Mouse (Mus musculus): ENCODE results near the gene Pygb.

The Pygb gene

DNA sequence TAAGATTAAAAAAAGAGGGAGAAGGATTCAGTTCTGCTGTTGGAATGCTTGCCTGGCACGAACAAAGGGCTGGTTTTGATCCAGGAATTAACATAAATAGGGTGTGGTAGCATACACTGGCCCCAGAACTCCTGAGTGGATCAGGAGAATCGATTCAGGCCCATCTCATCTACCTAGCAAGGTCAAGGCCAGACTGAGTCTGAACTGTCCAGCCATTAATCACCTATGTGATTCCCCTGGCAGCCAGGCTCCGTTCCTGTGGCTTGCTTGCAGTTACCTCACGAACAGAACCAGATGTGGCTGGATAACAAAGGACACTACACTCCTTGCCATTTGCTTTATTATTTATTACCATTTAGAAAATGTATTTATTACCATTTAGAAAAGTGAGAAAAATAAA lies 6.8 kb downstream of the Pygb start:
- DNase-seq (ENCODE audit: low read depth, low spot score): peak; percentile 27

DNA sequence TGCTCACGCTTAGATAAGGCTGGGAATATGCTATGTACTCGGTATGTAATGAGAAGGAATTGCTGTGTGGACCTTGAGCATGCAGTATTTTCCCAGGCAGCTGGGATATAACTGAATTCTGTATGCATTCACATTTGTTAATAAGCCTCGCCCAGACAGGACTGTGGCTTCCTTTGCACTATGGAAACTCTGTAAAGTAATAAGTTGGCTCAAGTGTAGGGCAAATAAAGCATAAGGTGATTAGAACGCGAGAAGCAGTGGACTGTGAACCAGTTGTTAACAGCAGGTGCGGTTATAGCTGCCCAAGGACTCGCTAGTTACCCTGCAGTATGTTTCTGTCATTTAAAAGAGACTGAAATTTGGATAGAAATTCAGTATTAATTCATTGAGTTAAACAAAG lies 11.5 kb downstream of the Pygb start:
- no peak for DNase-seq (ENCODE audit: low read depth, low spot score)

DNA sequence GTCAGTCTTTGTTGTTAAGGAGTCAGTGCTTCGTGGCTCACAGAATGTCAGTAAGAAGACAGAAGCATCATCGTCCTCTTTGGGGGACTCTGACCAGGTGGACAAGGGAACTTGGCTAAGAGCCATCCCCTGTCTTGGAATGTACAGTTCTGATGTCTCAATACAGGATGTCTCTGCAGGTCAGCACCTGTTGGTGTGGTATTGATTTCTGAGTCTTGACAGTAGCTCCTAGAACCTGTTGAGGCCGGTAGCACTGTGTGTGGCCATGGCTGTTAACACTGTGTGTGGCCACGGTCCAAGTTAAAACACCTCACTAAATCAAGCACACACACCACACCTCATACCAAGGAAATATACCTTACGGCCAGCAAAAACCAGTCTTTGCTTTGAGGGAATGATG lies 14.1 kb downstream of the Pygb start:
- DNase-seq (ENCODE audit: low read depth, low spot score): no peak

DNA sequence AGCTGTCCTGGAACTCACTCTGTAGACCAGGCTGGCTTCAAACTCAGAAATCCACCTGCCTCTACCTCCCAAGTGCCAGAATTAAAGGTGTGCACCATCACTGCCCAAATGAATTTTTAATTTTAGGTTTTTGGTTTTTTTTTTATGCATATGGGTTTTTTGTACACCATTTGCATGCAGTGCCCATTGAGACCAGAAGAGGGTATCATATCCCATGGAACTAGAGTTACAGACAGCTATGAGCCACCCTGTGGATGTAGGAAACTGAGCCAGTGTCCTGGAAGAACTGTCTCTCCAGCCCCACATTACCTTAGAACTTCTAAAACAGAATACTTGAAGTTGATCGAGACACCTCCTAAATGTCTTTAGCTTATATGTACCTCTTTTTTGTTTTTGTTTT lies 16.5 kb downstream of the Pygb start:
- peak; percentile 19 for DNase-seq (ENCODE audit: low read depth, low spot score)

DNA sequence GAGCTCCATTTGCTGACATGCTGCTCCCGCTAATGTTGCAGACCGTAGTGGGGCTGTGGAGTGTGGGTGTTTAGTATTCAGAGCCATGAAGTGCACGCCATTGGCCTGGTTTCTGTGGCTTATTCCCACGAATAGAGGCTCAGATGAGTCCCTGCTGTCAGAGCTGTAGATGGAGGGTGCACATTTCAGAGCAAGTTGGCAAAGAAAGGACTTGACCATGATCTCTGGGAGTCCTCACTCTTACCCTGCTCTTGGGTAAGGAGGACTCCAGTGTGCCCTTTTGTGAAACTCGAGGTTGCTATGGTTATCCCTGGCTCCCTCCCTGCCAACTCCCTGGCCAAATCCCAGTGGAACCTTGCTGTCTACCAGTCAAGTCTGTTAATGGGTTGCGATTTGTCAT lies 21.8 kb downstream of the Pygb start:
- no peak for DNase-seq (ENCODE audit: low read depth, low spot score)

DNA sequence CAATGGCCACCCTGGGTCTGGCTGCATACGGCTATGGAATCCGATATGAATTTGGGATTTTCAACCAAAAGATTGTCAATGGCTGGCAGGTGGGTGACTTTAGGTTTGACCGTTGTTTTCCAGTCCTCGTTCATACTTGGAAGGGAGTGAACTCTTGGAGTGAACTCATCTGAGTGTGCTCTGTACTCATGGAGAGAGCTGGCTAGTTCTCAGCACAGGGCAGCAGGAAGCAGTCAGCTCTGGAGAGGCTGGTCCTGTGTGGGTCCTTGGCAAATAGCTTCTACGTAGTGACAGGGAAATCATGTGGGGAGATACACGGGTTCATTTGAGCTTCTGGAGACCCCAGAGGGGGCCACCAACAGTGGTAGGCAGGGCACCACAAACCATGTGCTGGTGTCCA lies 22.3 kb downstream of the Pygb start:
- no peak for DNase-seq (ENCODE audit: low read depth, low spot score)

DNA sequence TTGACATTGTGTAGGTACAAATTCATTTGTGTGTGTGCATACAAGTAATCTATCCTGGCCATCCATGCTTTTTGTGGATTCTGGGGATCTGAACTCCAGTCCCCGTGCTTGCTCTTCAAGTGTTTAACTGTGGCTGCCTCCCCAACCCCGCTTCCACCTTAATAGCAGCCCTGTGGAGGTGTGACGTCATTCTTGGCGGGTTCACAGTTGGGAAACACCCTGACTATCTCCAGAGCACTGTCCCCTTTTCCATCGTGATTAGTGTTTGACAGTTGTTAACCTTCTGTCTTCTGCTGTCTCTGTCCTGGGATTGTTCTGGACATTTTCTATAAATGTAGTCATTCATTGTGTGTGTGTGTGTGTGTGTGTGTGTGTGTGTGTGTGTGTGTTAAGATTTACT lies 24.1 kb downstream of the Pygb start:
- no peak for DNase-seq (ENCODE audit: low read depth, low spot score)

DNA sequence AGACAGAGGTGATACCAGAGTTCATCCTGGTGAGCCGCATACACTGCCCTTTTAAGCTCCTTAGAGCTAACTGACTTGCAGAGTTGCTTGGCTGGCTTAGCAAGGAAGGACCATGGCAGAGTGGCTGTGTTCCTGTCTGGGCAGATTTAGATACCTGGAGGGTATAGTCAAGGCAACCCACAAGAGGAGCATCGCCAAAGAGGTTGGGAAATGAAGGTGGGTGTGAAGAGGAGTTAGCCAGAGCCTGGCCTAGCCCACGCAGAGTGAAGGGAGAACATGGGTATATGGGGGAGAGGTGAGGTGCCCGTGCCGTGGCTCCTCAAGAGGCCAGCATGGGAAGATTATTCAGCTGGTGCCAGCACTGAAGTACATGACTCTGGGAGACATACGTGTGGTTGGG lies 26.3 kb downstream of the Pygb start:
- DNase-seq (ENCODE audit: low read depth, low spot score): no peak

DNA sequence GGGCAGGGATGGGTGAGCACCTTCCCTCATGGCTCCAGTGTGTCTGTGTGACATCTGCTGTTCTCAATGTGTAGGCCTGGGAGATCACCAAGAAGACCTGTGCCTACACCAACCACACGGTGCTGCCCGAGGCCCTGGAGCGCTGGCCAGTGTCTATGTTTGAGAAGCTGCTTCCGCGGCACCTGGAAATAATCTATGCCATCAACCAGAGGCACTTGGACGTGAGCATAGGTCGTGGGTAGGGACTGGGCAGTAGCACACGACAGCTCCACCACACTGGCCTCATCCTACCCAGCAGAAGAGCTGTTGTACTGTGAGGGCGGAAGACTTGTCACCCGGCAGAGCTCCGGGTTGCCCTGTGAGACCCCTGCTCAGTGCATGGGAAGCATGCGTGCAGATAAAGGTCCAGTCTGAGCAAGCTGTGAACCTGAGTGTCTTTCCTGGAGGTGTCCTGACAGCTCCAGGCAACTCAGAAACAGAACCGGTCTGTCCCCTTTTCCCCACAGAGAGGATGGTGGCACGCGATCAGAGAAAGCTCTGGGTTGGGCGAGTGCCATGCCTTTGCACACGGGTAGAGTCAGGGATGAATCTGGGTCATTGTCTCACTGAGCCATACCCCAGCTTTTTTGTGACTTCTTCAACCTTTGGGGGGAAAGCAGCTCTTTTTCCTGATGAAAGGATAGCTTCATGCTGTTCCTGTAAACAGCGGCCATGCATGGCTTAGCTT lies 30.3 kb downstream of the Pygb start:
- DNase-seq (ENCODE audit: low read depth, low spot score): no peak

DNA sequence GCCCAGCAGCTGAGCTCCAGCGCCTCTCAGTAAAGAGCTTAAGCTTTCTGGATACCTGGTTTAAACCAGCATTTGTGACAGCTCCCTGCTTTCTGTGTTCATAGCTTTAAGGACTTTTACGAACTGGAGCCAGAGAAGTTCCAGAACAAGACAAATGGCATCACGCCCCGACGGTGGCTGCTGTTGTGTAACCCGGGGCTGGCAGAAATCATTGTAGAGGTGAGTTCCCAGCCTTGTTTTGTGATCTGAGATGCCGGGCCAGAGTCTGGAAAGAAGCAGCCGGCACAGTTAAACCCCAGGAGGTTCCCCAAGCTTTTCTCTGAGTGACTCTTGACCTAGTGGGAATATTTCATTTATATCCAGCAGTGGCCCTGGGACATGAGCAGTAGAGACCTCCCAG lies 32.2 kb downstream of the Pygb start:
- no peak for DNase-seq (ENCODE audit: low read depth, low spot score)

DNA sequence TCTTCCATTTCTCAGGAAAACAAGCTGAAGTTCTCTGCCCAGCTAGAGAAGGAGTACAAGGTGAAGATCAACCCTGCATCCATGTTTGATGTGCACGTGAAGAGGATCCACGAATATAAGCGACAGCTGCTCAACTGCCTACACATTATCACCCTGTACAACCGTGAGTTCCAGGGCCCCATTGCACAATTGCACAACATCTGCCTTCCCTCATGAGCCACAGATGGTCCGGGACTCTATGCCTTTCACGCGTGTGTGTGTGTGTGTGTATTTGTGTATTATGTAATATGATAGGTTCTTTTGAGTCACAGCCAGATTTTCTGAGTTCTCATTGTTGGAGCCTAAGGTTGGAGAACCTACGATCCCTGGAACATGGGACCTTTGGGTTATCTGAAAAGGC lies 34.2 kb downstream of the Pygb start:
- DNase-seq (ENCODE audit: low read depth, low spot score): no peak

DNA sequence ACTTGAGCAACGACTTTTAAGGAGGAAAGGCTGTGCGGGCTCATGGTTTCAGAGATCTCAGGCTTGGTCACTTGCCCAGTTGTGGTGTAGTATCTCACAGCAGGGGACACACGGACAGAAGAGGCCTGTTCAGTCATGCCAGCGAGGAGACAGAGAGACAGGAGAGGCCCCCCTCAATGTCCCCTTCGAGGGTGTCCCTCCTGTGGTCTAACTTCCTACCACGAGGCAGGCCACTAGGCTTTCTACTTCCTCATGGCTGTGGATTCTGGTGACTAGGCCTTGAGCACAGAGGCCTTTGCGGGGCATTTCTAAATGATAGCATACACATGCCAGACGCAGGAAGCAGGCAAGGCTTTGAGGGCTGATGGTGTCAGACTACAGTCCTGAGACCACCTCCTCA lies 36.5 kb downstream of the Pygb start:
- no peak for DNase-seq (ENCODE audit: low read depth, low spot score)

DNA sequence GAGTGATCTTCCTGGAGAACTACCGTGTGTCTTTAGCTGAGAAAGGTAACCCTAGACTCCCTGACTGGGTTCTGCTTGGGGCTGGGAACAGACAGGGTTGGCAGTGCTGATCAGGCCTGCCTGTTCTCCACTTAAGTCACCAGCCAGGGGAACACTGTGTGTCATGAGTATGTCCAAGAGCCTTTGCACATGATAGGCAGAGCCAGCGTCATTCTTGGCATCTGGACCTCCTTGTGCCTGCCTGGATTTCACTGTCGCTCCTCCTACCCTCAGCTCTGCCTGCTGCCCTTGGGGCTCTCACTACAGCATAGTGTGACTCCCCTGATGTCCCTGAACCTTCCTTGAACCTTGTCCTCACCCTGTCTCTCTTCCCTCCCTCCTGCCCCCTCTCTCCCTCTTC lies 39.9 kb downstream of the Pygb start:
- DNase-seq (ENCODE audit: low read depth, low spot score): no peak

DNA sequence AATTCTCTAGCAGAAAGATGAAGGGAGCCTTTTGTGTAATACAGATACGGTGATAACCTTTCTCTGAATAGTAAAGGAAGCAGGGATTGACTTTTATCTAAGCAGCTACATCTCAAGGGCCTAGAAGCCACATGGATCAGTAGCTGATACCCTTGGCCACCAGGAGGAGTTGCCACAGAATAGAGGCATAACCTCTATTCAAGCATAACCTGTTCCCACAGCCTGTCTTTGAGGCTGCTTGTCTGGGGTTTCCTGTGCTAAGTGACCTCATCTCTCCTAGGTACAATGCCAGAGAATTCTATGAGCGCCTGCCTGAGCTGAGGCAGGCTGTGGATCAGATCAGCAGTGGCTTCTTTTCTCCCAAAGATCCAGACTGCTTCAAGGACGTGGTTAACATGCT lies 41.6 kb downstream of the Pygb start:
- DNase-seq (ENCODE audit: low read depth, low spot score): no peak

DNA sequence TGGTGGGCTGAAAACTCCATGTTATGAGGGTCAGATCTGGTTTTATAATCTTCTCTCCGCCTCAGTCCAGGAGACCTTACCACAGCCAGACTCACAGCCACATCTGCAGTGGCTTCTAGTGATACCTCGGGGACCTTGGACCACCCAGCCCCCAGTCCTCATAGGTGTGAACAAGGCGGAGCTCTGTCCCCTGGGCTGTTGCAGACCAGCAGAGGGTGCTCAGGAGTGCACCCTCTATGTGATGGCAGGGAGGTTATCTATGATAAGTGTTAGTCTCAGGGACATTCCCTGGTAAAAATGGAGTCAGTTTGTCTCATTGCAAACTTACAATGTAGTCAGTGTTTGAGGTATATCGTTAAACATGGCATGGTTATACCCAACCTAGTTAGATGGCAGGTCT lies 42.1 kb downstream of the Pygb start:
- no peak for DNase-seq (ENCODE audit: low read depth, low spot score)

DNA sequence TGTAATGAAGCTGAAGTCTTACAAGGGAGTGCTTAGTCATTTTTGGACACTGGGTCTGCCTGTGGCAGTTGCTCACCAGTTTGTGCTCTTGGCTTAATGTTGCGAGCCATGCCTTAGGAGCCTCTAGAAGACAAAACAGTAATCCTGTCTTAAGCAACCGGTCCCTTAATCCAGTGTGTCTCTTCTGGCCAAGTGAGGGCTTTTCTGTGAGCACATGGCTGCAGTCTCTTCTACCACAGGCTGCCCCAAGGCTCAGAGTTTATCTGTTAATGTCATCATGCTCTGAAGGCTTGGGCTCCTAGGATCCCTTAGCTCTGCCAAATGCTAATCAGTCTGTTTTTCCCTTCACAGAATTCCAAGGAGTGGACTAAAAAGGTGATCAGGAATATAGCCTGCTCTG lies 43.5 kb downstream of the Pygb start:
- DNase-seq (ENCODE audit: low read depth, low spot score): no peak

DNA sequence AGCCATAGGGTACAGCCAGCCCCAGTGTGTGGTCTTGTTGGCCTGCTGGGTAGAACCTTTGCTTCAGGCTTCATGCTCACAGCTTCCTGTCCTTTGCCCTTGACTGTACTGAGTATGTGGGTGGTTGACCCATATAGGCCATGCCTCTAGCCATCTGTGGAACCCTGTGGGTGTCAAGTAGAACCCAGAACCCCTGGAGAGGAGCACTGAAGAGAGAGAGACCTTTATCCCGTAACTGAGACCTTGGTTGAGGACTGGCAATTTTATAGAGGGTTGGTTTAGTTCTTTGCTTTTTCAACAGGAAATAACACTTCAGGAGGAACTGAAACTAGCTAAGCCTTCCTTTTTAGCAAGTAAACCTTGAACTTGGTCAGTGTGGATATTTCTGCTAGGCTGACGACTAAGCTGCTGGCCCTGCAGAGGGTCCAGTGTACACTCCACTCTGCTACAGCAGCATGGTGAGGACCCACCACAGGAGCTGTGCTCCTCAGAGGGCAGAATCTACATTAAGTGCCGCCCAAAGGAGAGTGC lies 44.4 kb downstream of the Pygb start:
- no peak for DNase-seq (ENCODE audit: low read depth, low spot score)

DNA sequence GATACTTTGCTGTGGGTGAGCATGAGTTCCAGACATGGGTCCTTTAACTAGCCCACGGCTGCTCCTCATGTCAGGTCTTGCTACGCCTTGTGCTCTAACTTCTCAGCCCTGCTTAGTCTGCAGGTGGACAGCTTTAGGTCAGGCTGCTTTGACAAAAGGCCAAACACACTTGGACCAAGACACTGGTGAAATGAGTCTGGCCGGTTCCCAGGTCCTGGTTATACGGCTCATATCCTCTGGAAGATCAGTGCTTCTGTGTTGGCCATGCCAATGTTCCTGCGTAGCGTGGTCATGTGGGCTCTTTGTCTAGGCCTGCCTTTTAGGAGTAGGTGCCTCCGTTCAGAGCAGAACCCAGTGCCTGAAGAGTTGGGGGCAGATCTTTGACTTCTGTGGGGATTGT lies 45.5 kb downstream of the Pygb start:
- no peak for DNase-seq (ENCODE audit: low read depth, low spot score)

DNA sequence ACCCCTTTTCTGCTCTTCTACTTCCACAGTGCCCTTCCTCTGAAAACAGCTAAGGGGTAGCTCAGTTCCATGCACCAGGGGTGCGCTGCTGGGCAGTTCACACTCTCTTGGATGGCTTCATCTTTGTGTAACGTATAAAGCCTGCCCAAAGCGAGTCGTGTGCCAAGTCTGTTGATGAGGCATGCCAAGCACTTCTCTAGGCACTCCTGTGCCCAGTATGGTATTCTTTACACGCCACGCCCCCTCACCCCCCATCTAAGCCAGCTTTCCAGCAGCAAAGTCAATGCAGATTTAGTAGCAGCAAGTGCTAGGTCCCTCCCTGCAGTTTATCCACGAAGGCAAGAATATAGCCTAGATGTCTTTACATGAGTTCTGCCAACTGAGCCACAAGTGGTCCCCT lies 48.1 kb downstream of the Pygb start:
- no peak for DNase-seq (ENCODE audit: low read depth, low spot score)

DNA sequence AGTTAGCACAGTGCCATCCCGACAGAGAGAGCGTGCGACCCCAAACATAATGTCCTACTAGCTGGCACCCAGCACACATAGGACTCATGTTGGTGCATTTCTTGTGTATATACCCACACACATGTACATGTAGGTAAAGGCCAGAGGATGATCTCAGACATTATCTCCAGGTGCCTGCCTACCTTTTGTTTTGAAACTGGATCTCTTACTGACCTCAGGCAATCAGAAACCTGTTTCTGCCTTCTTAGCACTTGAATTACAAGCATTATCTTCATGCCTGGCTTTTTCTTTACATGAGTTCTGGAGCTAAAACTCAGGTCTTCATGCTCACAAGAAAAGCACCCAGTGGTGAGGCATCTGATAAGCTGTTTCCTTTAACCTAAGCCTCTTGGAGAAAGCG lies 49.4 kb downstream of the Pygb start:
- DNase-seq (ENCODE audit: low read depth, low spot score): no peak

DNA sequence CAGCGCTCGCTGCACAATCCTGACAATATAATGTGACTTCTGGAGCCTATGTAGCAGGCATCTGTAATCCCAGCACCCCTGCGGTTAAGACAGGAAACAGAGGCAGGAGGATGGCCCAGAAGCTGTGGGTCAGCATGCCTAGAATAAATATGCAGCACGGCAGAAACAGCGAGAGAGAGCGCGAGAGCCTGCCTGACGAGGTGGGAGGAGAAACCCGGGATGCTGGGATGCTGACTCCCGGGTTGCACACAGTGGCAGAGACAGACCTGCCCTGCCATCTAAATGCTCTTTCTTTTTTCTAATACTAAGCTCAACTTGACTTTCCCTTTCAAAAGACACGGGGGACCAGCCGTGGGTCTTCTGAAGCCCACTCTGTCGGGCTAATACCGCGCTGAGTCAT lies 50.4 kb downstream of the Pygb start:
- no peak for DNase-seq (ENCODE audit: low read depth, low spot score)

DNA sequence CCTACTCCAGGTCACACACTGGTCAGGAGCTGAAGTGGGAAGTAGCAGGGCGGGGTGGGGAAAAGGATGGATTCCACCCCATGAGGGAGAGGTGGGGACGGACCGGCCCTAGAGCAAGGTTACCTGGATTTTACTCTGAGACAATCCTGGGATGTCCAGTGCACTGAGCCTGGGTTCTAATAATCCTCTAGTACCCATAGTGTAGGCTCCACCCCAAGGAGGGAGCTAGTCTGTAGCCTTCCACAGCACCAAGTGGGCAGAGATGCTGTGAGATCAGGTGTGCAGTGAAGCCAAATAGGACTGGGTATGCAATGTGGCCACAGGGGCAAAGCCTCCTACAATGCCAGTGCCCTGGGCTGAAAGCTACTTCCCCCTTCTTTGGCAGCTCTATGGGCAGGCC lies 51.2 kb downstream of the Pygb start:
- DNase-seq (ENCODE audit: low read depth, low spot score): no peak

DNA sequence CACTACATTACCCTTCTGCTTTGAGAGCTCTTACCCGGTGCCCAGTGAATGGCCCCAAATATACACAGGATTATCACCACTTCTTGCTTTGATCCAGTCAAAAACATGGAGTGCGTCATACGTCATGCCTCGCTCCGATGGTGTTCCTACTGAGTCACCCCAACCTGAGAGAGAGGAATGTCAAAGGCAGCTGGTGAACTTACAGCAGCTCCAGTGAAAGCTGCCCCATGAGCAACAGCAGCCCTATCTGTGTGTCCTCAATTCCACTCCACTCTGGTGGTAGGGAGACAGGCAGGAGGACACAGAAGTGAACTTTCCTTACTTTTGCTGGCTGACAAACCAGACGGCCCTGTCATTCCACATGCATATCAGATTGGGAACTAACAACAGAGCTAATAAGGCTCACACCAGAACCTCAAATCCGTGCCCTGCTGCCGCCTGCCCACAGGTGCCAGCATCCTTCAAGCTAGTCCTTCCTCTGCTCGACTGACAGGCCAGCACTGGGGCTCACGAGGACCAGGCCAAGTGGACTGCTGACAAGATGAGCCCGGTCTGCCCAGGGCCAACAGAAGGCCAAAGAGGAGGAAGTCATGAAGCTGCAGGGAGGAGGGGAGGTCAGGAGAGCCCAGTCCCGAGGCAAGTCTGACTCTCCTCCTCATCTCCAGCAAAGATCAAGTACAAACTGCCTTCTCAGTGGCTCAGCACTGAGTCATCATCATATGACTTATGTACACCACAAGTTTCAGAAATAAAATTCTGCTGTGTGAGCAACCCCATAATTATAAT lies 53.3 kb downstream of the Pygb start:
- no peak for DNase-seq (ENCODE audit: low read depth, low spot score)

Measured in mesoderm, embryonic 11.5 days (tissue).